Mouse (Mus musculus): ENCODE measurements at regions not wholly inside any gene's neighbourhood (a gene's known extent, or its start where the extent isn't known, plus 50 kb on each side); places are given as distances from the start of the nearest gene placed in this dataset.

GRCm38 (mm10) chr11:19849844-19850420, 74.2 kb upstream of the Spred2 start:
- TF ChIP-seq CTCF (IDR thresholded peaks at IDR 0.05; ENCODE audit: borderline replicate concordance, insufficient read depth, low read depth, low read length) = no peak
- no peak for TF ChIP-seq POLR2A (IDR thresholded peaks at IDR 0.05; ENCODE audit: borderline replicate concordance, insufficient read depth, low read length)

Data from cerebellum, adult 2 months (tissue).